Mouse (Mus musculus) liver, embryonic 18 days (tissue): ENCODE results near the gene Cyp4a32. TPM values are rescaled to one million over a fixed set of nuclear protein-coding genes. Genes with fewer than 3 reads are reported as not detected.

Experiments used
- polyA plus RNA-seq: library from polyadenylated mRNA; depleted of rRNA; stranded (reverse); fragments of >200 nt; gene quantifications from 2 replicates; pipeline ENCODE4 v1.2.3, GENCODE M21; 2012; rRNA removed

Gene Cyp4a32
- polyA plus RNA-seq, result 6.9 and 7.2 TPM in 2 replicates

DNA sequence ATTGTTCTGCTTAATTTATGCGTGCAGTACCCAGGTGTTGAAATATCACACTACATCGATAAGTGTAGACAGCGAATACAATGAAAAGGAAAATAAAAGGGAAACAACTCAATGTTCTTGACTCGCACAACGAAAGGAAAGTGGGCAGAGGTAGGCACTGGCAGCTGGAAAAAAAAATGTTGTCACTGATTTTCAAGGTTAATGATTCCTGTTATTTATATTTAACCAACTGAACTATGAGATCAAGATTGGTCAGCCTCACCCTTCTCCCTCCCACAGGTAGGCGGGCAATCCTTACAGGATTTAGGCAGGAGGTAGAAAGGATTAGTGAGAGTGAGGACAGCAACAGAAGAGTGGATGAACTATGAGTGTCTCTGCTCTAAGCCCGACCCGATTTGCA, at the start of gene Cyp4a32:
Gene Cyp4a32, plus strand, starts transcription at position 359 of the 400 bp plus-strand sequence.

GRCm38 (mm10) chr4:115563401-115563800, 37.4 kb upstream of the Cyp4a32 start, which contains the start of gene Cyp4a31:
TSS of gene Cyp4a31 (plus strand) at chr4:115563649.

GRCm38 (mm10) chr4:115647580-115647979, 46.8 kb downstream of the Cyp4a32 start, which contains the start of gene Cyp4b1:
TSS of gene Cyp4b1 (minus strand) at chr4:115647723.

Other genes starting within 250 kb of the Cyp4a32 start
- 3.7 and 8.0 TPM in 2 replicates for gene Cyp4a12b, start 189.3 kb upstream of the Cyp4a32 start, polyA plus RNA-seq
- not detected in 2 replicates for gene Cyp4a30b, start 148.4 kb upstream of the Cyp4a32 start, polyA plus RNA-seq
- gene Cyp4a14, start 104.8 kb upstream of the Cyp4a32 start, polyA plus RNA-seq, result 174 and 262 TPM in 2 replicates
- 107 and 153 TPM in 2 replicates for gene Cyp4a10, start 82.7 kb upstream of the Cyp4a32 start, polyA plus RNA-seq
- gene Cyp4a31, start 37.3 kb upstream of the Cyp4a32 start, polyA plus RNA-seq, result 35.9 and 45.8 TPM in 2 replicates
- 8.3 and 8.7 TPM in 2 replicates for gene Cyp4b1, start 46.8 kb downstream of the Cyp4a32 start, polyA plus RNA-seq
- 7.0 and 7.2 TPM in 2 replicates for gene Efcab14, start 136.8 kb downstream of the Cyp4a32 start, polyA plus RNA-seq
- 0.36 and 0.37 TPM in 2 replicates for gene Tex38, start 180.0 kb downstream of the Cyp4a32 start, polyA plus RNA-seq
- gene Atpaf1, start 183.8 kb downstream of the Cyp4a32 start, polyA plus RNA-seq, result 9.2 and 11.0 TPM in 2 replicates
- gene Mob3c, start 227.1 kb downstream of the Cyp4a32 start, polyA plus RNA-seq, result 8.9 and 9.6 TPM in 2 replicates
- gene Mknk1, start 238.2 kb downstream of the Cyp4a32 start, polyA plus RNA-seq, result 48.5 and 49.7 TPM in 2 replicates